Mouse (Mus musculus) T-helper 17 cell (primary cell): ENCODE measurements around the gene Nemf.

ENCODE experiments used
- in situ Hi-C, 2 experiments: fragments of 300-600 bp; cut with MboI, MseI; formaldehyde crosslinking; loops; 1 replicate in 1 of 2; 2 replicates in 1 of 2; pipeline ENCODE4 v1.15.1; 2025; ENCODE audit warnings: high pct_unique_total_duplicates in 2 of 2

Gene Nemf

GRCm38 (mm10) chr12:69268956-69269355 lies 88.0 kb downstream of the Nemf start:
- in situ Hi-C loops = no loop called here

DNA sequence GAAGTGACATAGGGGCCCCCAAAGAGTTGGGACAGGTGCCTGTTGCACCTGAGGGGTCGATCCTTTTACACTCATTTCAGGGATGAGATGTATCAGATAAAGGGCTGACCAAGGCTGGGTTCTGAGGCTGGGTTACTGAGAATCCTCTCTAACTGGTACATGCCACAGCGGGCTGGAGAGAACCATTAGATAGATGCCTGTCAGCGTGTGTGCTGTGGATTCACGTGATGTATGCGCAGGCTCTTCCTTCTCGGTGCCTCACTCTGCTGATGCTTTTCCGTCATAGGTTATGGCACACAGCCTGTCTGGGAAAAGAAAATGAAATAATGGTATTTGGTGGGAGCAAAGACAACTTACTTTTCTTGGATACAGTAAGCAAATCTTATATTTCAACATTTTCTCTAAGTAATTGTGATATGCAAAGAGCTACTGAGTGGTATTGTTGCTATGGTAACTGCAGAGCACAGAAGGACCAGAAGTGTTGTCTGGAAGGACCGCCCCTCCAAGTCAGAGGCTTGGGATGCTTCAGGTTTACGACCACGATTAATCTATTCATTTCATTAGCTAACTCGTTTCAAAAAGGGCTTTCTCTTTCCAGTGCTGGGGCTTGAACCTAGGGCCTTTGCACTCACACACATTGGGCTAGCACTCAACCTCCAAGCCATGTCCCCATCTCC lies 88.9 kb downstream of the Nemf start:
- in situ Hi-C loops = no loop called here

DNA sequence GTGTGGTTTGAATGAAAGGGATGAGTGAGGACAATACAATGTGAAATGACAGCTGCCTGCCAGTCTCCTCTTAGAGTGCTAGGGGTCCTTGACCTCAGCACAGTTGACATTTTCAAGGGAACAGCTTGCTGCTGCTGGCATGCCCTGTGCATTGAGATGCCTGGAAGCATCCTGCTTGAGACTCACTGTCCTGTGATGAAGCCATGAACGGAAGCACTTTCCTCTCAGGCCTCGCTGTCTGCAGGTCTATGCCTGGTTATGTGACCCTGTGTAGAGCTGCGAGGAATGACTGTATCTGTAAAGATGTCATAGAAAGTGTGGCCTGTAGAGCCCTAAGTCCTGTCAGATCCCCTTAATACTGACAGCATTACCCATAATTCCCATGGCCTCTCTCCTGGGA lies 91.9 kb downstream of the Nemf start:
- in situ Hi-C loops = no loop called here

DNA sequence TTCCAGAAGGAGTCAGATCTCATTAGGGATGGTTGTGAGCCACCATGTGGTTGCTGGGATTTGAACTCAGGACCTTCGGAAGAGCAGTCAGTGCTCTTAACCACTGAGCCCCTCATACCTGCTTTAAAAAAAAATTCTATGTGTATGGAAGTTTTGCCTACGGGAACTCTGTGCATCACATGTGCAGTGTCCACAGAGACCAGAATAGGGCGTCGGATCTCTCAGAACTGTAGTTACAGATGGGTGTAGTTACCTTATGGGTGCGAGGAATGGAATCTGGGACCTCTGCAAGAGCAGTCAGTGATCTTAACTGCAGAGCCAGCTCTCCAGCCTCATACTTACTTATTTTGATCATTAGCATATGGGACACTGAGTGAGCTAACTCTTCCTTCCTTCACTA lies 94.7 kb downstream of the Nemf start:
- in situ Hi-C loops = no loop called here
